Mouse (Mus musculus) ES-E14 (cell line): Measurements from ENCODE around the gene Mtmr14.

ENCODE experiments used
- CHD2 ChIP-seq: IDR thresholded peaks from 2 replicates; pipeline ENCODE4 v1.6.1; 2014; ENCODE audit warnings: mild to moderate bottlenecking, low read depth, low read length, inconsistent platforms
- MAFK ChIP-seq: IDR thresholded peaks from 2 replicates; pipeline ENCODE4 v1.6.1; 2014; ENCODE audit warnings: mild to moderate bottlenecking, low read depth, low read length, inconsistent platforms; ENCODE audit not compliant: insufficient read depth
- ZC3H11A ChIP-seq: IDR thresholded peaks from 2 replicates; pipeline ENCODE4 v1.6.1; 2012; ENCODE audit warnings: low read depth, mild to moderate bottlenecking, inconsistent platforms, low read length, borderline replicate concordance

GRCm38 (mm10) chr6:113302258-113302657 lies 64.6 kb downstream of the Mtmr14 start:
- TF ChIP-seq CHD2: no peak
- TF ChIP-seq ZC3H11A: no peak
- no peak for TF ChIP-seq MAFK
